Mouse (Mus musculus) heart, adult 2 months (tissue): ENCODE data around the gene Qrsl1. TPM values are rescaled to one million over a fixed set of nuclear protein-coding genes. Genes with fewer than 3 reads are reported as not detected.

Experiments
- DNase-seq, 2 experiments: peaks; one replicate each; pipeline ENCODE4 v3.0.0; 2021
- H3K27ac ChIP-seq: fragments of 200-600 bp; 2 replicates; pipeline ENCODE4 v1.8.1; 2022
- H3K27me3 ChIP-seq: fragments of 200-500 bp; 2 replicates; pipeline ENCODE4 v1.6.1; 2012; ENCODE audit warnings: mild to moderate bottlenecking, low read length, inconsistent platforms, mixed read lengths; ENCODE audit not compliant: control insufficient read depth, insufficient read depth
- H3K36me3 ChIP-seq: fragments of 200-500 bp; 2 replicates; pipeline ENCODE4 v1.6.1; 2012; ENCODE audit warnings: low read length, inconsistent platforms; ENCODE audit not compliant: control insufficient read depth, insufficient read depth
- H3K4me1 ChIP-seq: fragments of 200-500 bp; 2 replicates; pipeline ENCODE4 v1.6.1; 2011; ENCODE audit warnings: low read length; ENCODE audit not compliant: control insufficient read depth, insufficient read depth
- H3K4me3 ChIP-seq: fragments of 200-600 bp; 2 replicates; pipeline ENCODE4 v1.8.1; 2022
- H3K79me2 ChIP-seq: fragments of 200-500 bp; replicated peaks from 2 replicates; pipeline ENCODE4 v1.6.1; 2012; ENCODE audit warnings: mild to moderate bottlenecking, inconsistent platforms, low read length, moderate library complexity, mixed read lengths; ENCODE audit not compliant: control insufficient read depth, insufficient read depth
- H3K9ac ChIP-seq: fragments of 200-500 bp; 2 replicates; pipeline ENCODE4 v1.6.1; 2012; ENCODE audit warnings: low read depth, mild to moderate bottlenecking, control low read depth, inconsistent platforms, low read length, mixed read lengths
- CTCF ChIP-seq: fragments of 200-600 bp; IDR thresholded peaks from 2 replicates; pipeline ENCODE4 v1.8.1; 2022; ENCODE audit warnings: antibody characterized with exemption, mild to moderate bottlenecking, moderate library complexity
- EP300 ChIP-seq: fragments of 200-500 bp; IDR thresholded peaks from 2 replicates; pipeline ENCODE4 v1.6.1; 2011; ENCODE audit warnings: low read depth, low read length, control low read depth; ENCODE audit not compliant: insufficient read depth
- POLR2A ChIP-seq: fragments of 200-500 bp; IDR thresholded peaks from 2 replicates; pipeline ENCODE4 v1.6.1; 2011; ENCODE audit warnings: mild to moderate bottlenecking, low read depth, low read length, control low read depth; ENCODE audit not compliant: insufficient read depth
- WGBS: fragments of 180-500 bp; shearing (Covaris S2); methylation state at CpG from one replicate; pipeline ENCODE4 v1.1.7; 2018; 5-methylcytosine and 5-hydroxymethylcytosine counted together
- intact Hi-C: fragments of 180-260 bp; cut with DNase I; formaldehyde crosslinking; loops from one replicate; pipeline ENCODE4 v1.15.1; 2025
- polyA plus RNA-seq: library from polyadenylated mRNA; depleted of rRNA; stranded (reverse); fragments of >200 nt; gene quantifications from 2 replicates; pipeline ENCODE4 v1.2.3, GENCODE M21; 2012; rRNA removed
- total RNA-seq, 2 experiments: library from RNA; stranded (reverse); gene quantifications; 2 replicates each; pipeline ENCODE4 v1.2.3; 2021

Qrsl1 gene
- total and polyA plus RNA-seq, 3 experiments = 23.9 to 29.2 (median 25.0) TPM

DNA sequence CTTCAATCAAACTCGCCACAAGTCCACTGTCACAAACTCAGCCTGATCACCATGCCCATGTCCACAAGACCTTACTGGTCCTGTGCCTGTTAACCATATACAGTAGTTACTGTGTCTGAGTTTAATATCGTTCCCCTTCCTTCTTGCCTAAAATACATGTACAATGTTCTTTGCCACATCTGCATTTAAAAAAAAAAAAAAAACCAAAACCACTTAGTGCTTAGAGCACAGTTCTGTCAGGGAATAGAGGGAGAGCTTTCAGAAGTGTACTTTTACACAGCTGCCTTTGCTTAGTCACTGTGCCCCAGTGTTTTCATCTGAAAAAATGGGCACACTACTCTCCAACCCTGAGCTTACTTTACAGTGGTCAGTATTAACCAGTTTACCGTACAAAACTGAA lies 76.8 kb downstream of the Qrsl1 start:
- Histone ChIP-seq H3K4me1 (no peaks in the 10 kb centered on the region), H3K36me3 (no peaks in the 10 kb centered on the region), H3K27me3 (no peaks in the 10 kb centered on the region), H3K79me2 (no peaks in the 10 kb centered on the region), H3K27ac (no peak overlapping the region), H3K4me3 (no peak overlapping the region), H3K9ac (no peak overlapping the region)
- TF ChIP-seq CTCF = no peak
- no peak for TF ChIP-seq POLR2A
- TF ChIP-seq EP300 = no peak
- no peak for DNase-seq
- intact Hi-C loops = no loop called here
- 85% methylated on average over 3 of the region's 3 CpGs for WGBS

Other genes with a start within 250 kb of the Qrsl1 start
- gene Rtn4ip1, start 62 bp upstream of the Qrsl1 start, total RNA-seq = 10 to 100 TPM; 66.4 to 66.9 TPM
- 47.7 and 89.8 TPM in 2 replicates for gene Rtn4ip1, start 62 bp upstream of the Qrsl1 start, polyA plus RNA-seq
- gene Crybg1, start 247.1 kb upstream of the Qrsl1 start, total RNA-seq = 1 to 10 TPM; 2.8 to 2.9 TPM
- gene Crybg1, start 247.1 kb upstream of the Qrsl1 start, polyA plus RNA-seq = 1.1 and 1.3 TPM in 2 replicates